Mouse (Mus musculus) liver, postnatal 0 days (tissue): ENCODE measurements at regions not wholly inside any gene's neighbourhood (a gene's known extent, or its start where the extent isn't known, plus 50 kb on each side); places are given as distances from the start of the nearest gene placed in this dataset.

Experiments
- CTCF ChIP-seq: sonication (generic); IDR thresholded peaks from 2 replicates; pipeline ENCODE4 v1.5.1; 2016; ENCODE audit warnings: antibody characterized with exemption, low read depth
- EP300 ChIP-seq: IDR thresholded peaks from 2 replicates; pipeline ENCODE4 v1.6.1; 2016; ENCODE audit warnings: antibody characterized with exemption, low read depth, mild to moderate bottlenecking

GRCm38 (mm10) chr11:24282556-24282955 is 204.7 kb downstream of the Bcl11a start:
- TF ChIP-seq CTCF (no peak), EP300 (no peak)
